20 mouse cellular contexts compared by ENCODE assay signal in genomic region chr5:143659021-143659523, GRCm38 (mm10). TPM values are rescaled to one million over a fixed set of nuclear protein-coding genes. Genes with fewer than 3 reads are reported as not detected.
DNase-seq lines count a peak whose midpoint lies in the region; ATAC-seq and TF ChIP-seq lines count a peak whose summit lies in the region.
"Had no signal": no experiment of that assay in that cellular context is flagged by ENCODE, and none has a peak within 500 bp of the region (broad histone marks: within the 10 kb centered on the region; RNA-seq: fewer than 3 reads in every experiment).

No protein-coding gene starts in this region.

- H3K9me3 ChIP-seq in heart, postnatal 0 days (replicated peaks; ENCODE audit: control insufficient read depth, low read length): no peaks in the 10 kb centered on the region
- no peaks in the 10 kb centered on the region for H3K9me3 ChIP-seq in liver, embryonic 16.5 days (replicated peaks; ENCODE audit: control insufficient read depth, low read length)
- no peaks in the 10 kb centered on the region for H3K9me3 ChIP-seq in hindbrain, postnatal 0 days (ENCODE audit: low read length)
- H3K9me3 ChIP-seq: hindbrain, embryonic 13.5 days; midbrain, embryonic 13.5 days had no signal

- no peak overlapping the region for H3K4me2 ChIP-seq in heart, postnatal 0 days (ENCODE audit: low read depth, low read length)
- no peak overlapping the region for H3K4me2 ChIP-seq in liver, embryonic 16.5 days (ENCODE audit: low read depth, low read length)
- H3K4me2 ChIP-seq in hindbrain, postnatal 0 days (ENCODE audit: low read depth, low read length): no peak overlapping the region
- H3K4me2 ChIP-seq: hindbrain, embryonic 13.5 days; midbrain, embryonic 13.5 days had no signal

- TF ChIP-seq CTCF in heart, postnatal 0 days (IDR thresholded peaks at IDR 0.05; ENCODE audit: low read depth): no peak
- TF ChIP-seq CTCF in hindbrain, postnatal 0 days (IDR thresholded peaks at IDR 0.05; ENCODE audit: low read depth): no peak

- H3K27me3 ChIP-seq in heart, postnatal 0 days (ENCODE audit: control insufficient read depth, insufficient read depth, low read length): no peaks in the 10 kb centered on the region
- H3K27me3 ChIP-seq in liver, embryonic 16.5 days (ENCODE audit: control insufficient read depth, insufficient read depth, low read depth, low read length): no peaks in the 10 kb centered on the region
- no peaks in the 10 kb centered on the region for H3K27me3 ChIP-seq in hindbrain, postnatal 0 days (ENCODE audit: insufficient read depth, low read length)
- H3K27me3 ChIP-seq: hindbrain, embryonic 13.5 days; midbrain, embryonic 13.5 days had no signal

- no peak overlapping the region for H3K9ac ChIP-seq in heart, postnatal 0 days (replicated peaks; ENCODE audit: low read depth, low read length)
- no peak overlapping the region for H3K9ac ChIP-seq in liver, embryonic 16.5 days (ENCODE audit: low read depth, low read length)
- no peak overlapping the region for H3K9ac ChIP-seq in hindbrain, postnatal 0 days (replicated peaks; ENCODE audit: low read length)
- H3K9ac ChIP-seq: hindbrain, embryonic 13.5 days; midbrain, embryonic 13.5 days had no signal

- peaks cover 68% of the 10 kb centered on the region for H3K4me1 ChIP-seq in heart, postnatal 0 days (ENCODE audit: control insufficient read depth, insufficient read depth)
- H3K4me1 ChIP-seq in liver, embryonic 16.5 days (ENCODE audit: control insufficient read depth, low read depth, low read length): peaks cover 55% of the 10 kb centered on the region
- no peaks in the 10 kb centered on the region for H3K4me1 ChIP-seq in hindbrain, postnatal 0 days (ENCODE audit: insufficient read depth, low read length)

- 61% methylated on average over 8 of the region's 8 CpGs for WGBS in heart, postnatal 0 days
- WGBS in liver, embryonic 16.5 days (ENCODE audit: insufficient replicate concordance): 36% methylated on average over 8 of the region's 8 CpGs
- WGBS in hindbrain, postnatal 0 days: 86% methylated on average over 8 of the region's 8 CpGs

- no peak for DNase-seq in heart, postnatal 0 days (ENCODE audit: low spot score)
- no peak for DNase-seq in heart, adult 9 months (ENCODE audit: low spot score in 2 of 2)
- peak; percentile 55 for DNase-seq in liver
- no peak for DNase-seq in layer of hippocampus, adult 8-10 months (ENCODE audit: low spot score in 2 of 2)
- no peak for DNase-seq in spleen, adult 12 weeks (ENCODE audit: low spot score)
- no peak for DNase-seq in hindbrain, postnatal 0 days (ENCODE audit: low spot score)
- DNase-seq: adrenal gland, adult 2 months; cerebellum, adult 11 months; cerebellum, adult 9-11 months; heart, postnatal 36 days; kidney, postnatal 25 days; lung, adult 18-20 months; lung, postnatal 10 days; right cerebral cortex, postnatal 14 days; spleen, adult 18-20 months had no signal

- no peak for TF ChIP-seq EP300 in heart, postnatal 0 days (IDR thresholded peaks at IDR 0.05; ENCODE audit: low read depth)

- no peak overlapping the region for H3K4me3 ChIP-seq in heart, postnatal 0 days (ENCODE audit: low read depth, low read length)
- H3K4me3 ChIP-seq in liver, embryonic 16.5 days (ENCODE audit: low read depth, low read length): no peak overlapping the region
- H3K4me3 ChIP-seq in hindbrain, postnatal 0 days (ENCODE audit: low read length): no peak overlapping the region
- H3K4me3 ChIP-seq: hindbrain, embryonic 13.5 days; midbrain, embryonic 13.5 days had no signal

- H3K36me3 ChIP-seq in heart, postnatal 0 days (replicated peaks; ENCODE audit: control insufficient read depth, insufficient read depth, low read length): no peaks in the 10 kb centered on the region
- no peaks in the 10 kb centered on the region for H3K36me3 ChIP-seq in liver, embryonic 16.5 days (ENCODE audit: control insufficient read depth, insufficient read depth)
- H3K36me3 ChIP-seq in hindbrain, postnatal 0 days (ENCODE audit: insufficient read depth, low read length): no peaks in the 10 kb centered on the region
- H3K36me3 ChIP-seq: hindbrain, embryonic 13.5 days; midbrain, embryonic 13.5 days had no signal

- 0 out of 2 replicates have a peak overlapping the region, but pooled peaks have one; percentile 22 for H3K27ac ChIP-seq in heart, postnatal 0 days (ENCODE audit: low read depth)
- H3K27ac ChIP-seq in liver, embryonic 16.5 days (ENCODE audit: low read length): peak overlapping the region; percentile 40; the same call in 1 of the 2 replicates
- no peak overlapping the region for H3K27ac ChIP-seq in hindbrain, postnatal 0 days
- H3K27ac ChIP-seq: hindbrain, embryonic 13.5 days; midbrain, embryonic 13.5 days had no signal

- ATAC-seq in heart, postnatal 0 days (ENCODE audit: insufficient read depth, low read depth): no peak
- no peak for ATAC-seq in liver, embryonic 16.5 days (ENCODE audit: low read depth)
- ATAC-seq in hindbrain, postnatal 0 days: no peak
- ATAC-seq: forebrain, embryonic 14.5 days; inflammation-experienced regulatory T-cells, adult 6 months; midbrain, embryonic 13.5 days had no signal

RNA-seq across cellular contexts. Expression of gene Cyth3, which starts 36.8 kb away (rescaled TPM):
- total RNA-seq in heart, postnatal 0 days (2014; rRNA removed; ENCODE audit: low replicate concordance): 84.1 and 115 TPM in 2 replicates
- 42.8 and 45.2 TPM in 2 replicates for polyA plus RNA-seq in heart, postnatal 0 days (2015; fragmentation: Nextera tagmentation; extraction: Ambion mirVana)
- 34.7 and 35.9 TPM in 2 replicates for polyA plus RNA-seq in liver, embryonic 16.5 days (2015; fragmentation: Nextera tagmentation; extraction: Ambion mirVana)
- total RNA-seq in layer of hippocampus, adult 8-10 months (2022): 10 to 100 TPM; 37.1 to 44.8 (median 39.0) TPM
- 43.3 and 43.6 TPM in 2 replicates for total RNA-seq in hindbrain, postnatal 0 days (2014; rRNA removed)
- 35.5 and 36.3 TPM in 2 replicates for polyA plus RNA-seq in hindbrain, postnatal 0 days (2015; fragmentation: Nextera tagmentation; extraction: Ambion mirVana)
